Comparison of ENCODE assay signal across 10 mouse cellular contexts in the genomic region with DNA sequence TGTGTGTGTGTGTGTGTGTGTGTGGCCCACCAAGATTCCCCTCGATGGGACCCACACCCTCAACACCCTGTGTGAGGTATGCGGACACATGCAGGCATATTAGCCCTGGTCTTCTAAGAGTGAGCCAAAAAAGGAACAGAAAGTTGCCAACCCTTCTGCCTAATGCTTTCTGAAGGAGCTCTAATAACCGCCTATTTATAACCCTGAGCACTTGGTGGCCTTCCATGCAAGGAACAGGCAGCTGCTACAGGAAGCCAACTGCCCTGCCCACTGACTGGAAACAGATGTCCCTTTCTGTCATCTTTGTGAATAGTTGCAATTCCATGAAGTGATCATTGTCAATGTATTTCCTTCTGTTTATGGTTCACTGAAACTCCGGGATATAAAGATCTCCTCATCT.
DNase-seq lines count a peak whose midpoint lies in the region; ATAC-seq and TF ChIP-seq lines count a peak whose summit lies in the region.
"Had no signal": no experiment of that assay in that cellular context is flagged by ENCODE, and none has a peak within 500 bp of the region (broad histone marks: within the 10 kb centered on the region; RNA-seq: fewer than 3 reads in every experiment).

No protein-coding gene starts in this region.

- H3K4me2 ChIP-seq in forebrain, embryonic 16.5 days (ENCODE audit: low read length), result no peak overlapping the region
- H3K4me2 ChIP-seq in forebrain, embryonic 14.5 days (ENCODE audit: low read length), result no peak overlapping the region
- no peak overlapping the region for H3K4me2 ChIP-seq in liver, embryonic 11.5 days
- H3K4me2 ChIP-seq: liver, embryonic 13.5 days had no signal

- no peaks in the 10 kb centered on the region for H3K79me2 ChIP-seq in liver, adult 2 months (ENCODE audit: control insufficient read depth, insufficient read depth, low read length)

- no peak overlapping the region for H3K27ac ChIP-seq in forebrain, embryonic 16.5 days (ENCODE audit: low read length)
- H3K27ac ChIP-seq in forebrain, embryonic 14.5 days (ENCODE audit: low read depth, low read length), result no peak overlapping the region
- no peak overlapping the region; the same call in 1 of the 2 replicates for H3K27ac ChIP-seq in liver, adult 2 months (replicated peaks; ENCODE audit: insufficient read depth, low read depth, low read length)
- H3K27ac ChIP-seq in liver, embryonic 11.5 days (ENCODE audit: low read depth, low read length), result no peak overlapping the region
- H3K27ac ChIP-seq in thymus, adult 2 months (ENCODE audit: control insufficient read depth, insufficient read depth, low read length), result no peak overlapping the region
- H3K27ac ChIP-seq: liver, embryonic 13.5 days had no signal

- TF ChIP-seq POLR2A in liver, adult 2 months (IDR thresholded peaks at IDR 0.05; ENCODE audit: extremely low read depth, insufficient read depth, low read length), result no peak
- TF ChIP-seq POLR2A in thymus, adult 2 months (IDR thresholded peaks at IDR 0.05; ENCODE audit: control insufficient read depth, extremely low read depth, insufficient read depth, low read length, poor library complexity), result no peak

- H3K9me3 ChIP-seq in forebrain, embryonic 16.5 days (ENCODE audit: control insufficient read depth, low read length), result no peaks in the 10 kb centered on the region
- no peaks in the 10 kb centered on the region for H3K9me3 ChIP-seq in forebrain, embryonic 14.5 days (replicated peaks; ENCODE audit: control insufficient read depth, low read length)
- H3K9me3 ChIP-seq in liver, embryonic 11.5 days (ENCODE audit: control insufficient read depth, low read length), result no peaks in the 10 kb centered on the region
- H3K9me3 ChIP-seq: liver, embryonic 13.5 days had no signal

- H3K9ac ChIP-seq in forebrain, embryonic 16.5 days (replicated peaks; ENCODE audit: low read depth, low read length), result no peak overlapping the region
- no peak overlapping the region for H3K9ac ChIP-seq in forebrain, embryonic 14.5 days (ENCODE audit: low read length)
- H3K9ac ChIP-seq in liver, adult 2 months (ENCODE audit: low read depth, low read length), result no peak overlapping the region
- no peak overlapping the region for H3K9ac ChIP-seq in liver, embryonic 11.5 days (ENCODE audit: low read depth, low read length)
- H3K9ac ChIP-seq: liver, embryonic 13.5 days had no signal

- DNase-seq in forebrain, embryonic 14.5 days (ENCODE audit: low spot score), result no peak
- peak; percentile 4 for DNase-seq in liver, adult 2 months (ENCODE audit: extremely low read depth, low read depth, low spot score)
- no peak for DNase-seq in liver, embryonic 11.5 days (ENCODE audit: low spot score)
- peak; percentile 65 for DNase-seq in gastrocnemius, postnatal 25 days
- peak; percentile 23 for DNase-seq in mesoderm, embryonic 11.5 days (ENCODE audit: low read depth, low spot score)
- DNase-seq in thymus, postnatal 4 days, result no peak
- DNase-seq in thymus, adult 2 months, result no peak
- DNase-seq: kidney, adult 11 months; liver, embryonic 13.5 days had no signal

- no peak for TF ChIP-seq CTCF in liver, adult 2 months (IDR thresholded peaks at IDR 0.05; ENCODE audit: low read depth, low read length)
- no peak for TF ChIP-seq CTCF in thymus, adult 2 months (IDR thresholded peaks at IDR 0.05; ENCODE audit: borderline replicate concordance, control insufficient read depth, extremely low read depth, insufficient read depth, low read length, poor library complexity)

- WGBS in forebrain, embryonic 16.5 days, result 70% methylated on average over 4 of the region's 4 CpGs
- 83% methylated on average over 4 of the region's 4 CpGs for WGBS in forebrain, embryonic 14.5 days
- WGBS in liver, adult 2 months, result 81% methylated on average over 4 of the region's 4 CpGs
- WGBS in liver, embryonic 11.5 days, result 76% methylated on average over 4 of the region's 4 CpGs
- WGBS in thymus, adult 2 months, result 86% methylated on average over 4 of the region's 4 CpGs

- no peaks in the 10 kb centered on the region for H3K36me3 ChIP-seq in forebrain, embryonic 16.5 days (ENCODE audit: control insufficient read depth, insufficient read depth)
- H3K36me3 ChIP-seq in forebrain, embryonic 14.5 days (ENCODE audit: control insufficient read depth, insufficient read depth, low read length), result no peaks in the 10 kb centered on the region
- no peaks in the 10 kb centered on the region for H3K36me3 ChIP-seq in liver, adult 2 months (ENCODE audit: control insufficient read depth, insufficient read depth, low read length)
- no peaks in the 10 kb centered on the region for H3K36me3 ChIP-seq in liver, embryonic 11.5 days (ENCODE audit: control insufficient read depth, insufficient read depth, low read length)
- H3K36me3 ChIP-seq in thymus, adult 2 months (ENCODE audit: control insufficient read depth, insufficient read depth, low read length), result no peaks in the 10 kb centered on the region
- H3K36me3 ChIP-seq: liver, embryonic 13.5 days had no signal

- ATAC-seq in forebrain, embryonic 16.5 days, result peak; percentile 27; the same call in 1 of the 2 replicates
- ATAC-seq in forebrain, embryonic 14.5 days, result no peak
- ATAC-seq in liver, embryonic 11.5 days (replicated peaks; ENCODE audit: low FRiP score), result no peak

- H3K27me3 ChIP-seq in forebrain, embryonic 16.5 days (replicated peaks; ENCODE audit: control insufficient read depth, insufficient read depth, low read length), result no peaks in the 10 kb centered on the region
- H3K27me3 ChIP-seq in forebrain, embryonic 14.5 days (replicated peaks; ENCODE audit: control insufficient read depth, insufficient read depth, low read length), result no peaks in the 10 kb centered on the region
- H3K27me3 ChIP-seq in liver, adult 2 months (ENCODE audit: control insufficient read depth, insufficient read depth, low read length), result no peaks in the 10 kb centered on the region
- no peaks in the 10 kb centered on the region for H3K27me3 ChIP-seq in liver, embryonic 11.5 days (replicated peaks; ENCODE audit: control insufficient read depth, insufficient read depth, low read length)
- H3K27me3 ChIP-seq in thymus, adult 2 months (ENCODE audit: control insufficient read depth, insufficient read depth, low read length), result no peaks in the 10 kb centered on the region
- H3K27me3 ChIP-seq: liver, embryonic 13.5 days had no signal

- H3K4me3 ChIP-seq in forebrain, embryonic 16.5 days (replicated peaks; ENCODE audit: low read length), result no peak overlapping the region
- H3K4me3 ChIP-seq in forebrain, embryonic 14.5 days (ENCODE audit: low read depth, low read length), result no peak overlapping the region
- H3K4me3 ChIP-seq in liver, adult 2 months (ENCODE audit: insufficient read depth, low read depth, low read length), result no peak overlapping the region
- no peak overlapping the region for H3K4me3 ChIP-seq in liver, embryonic 11.5 days (ENCODE audit: low read depth, low read length)
- H3K4me3 ChIP-seq in thymus, adult 2 months (ENCODE audit: control insufficient read depth, insufficient read depth, low read length), result no peak overlapping the region
- H3K4me3 ChIP-seq: liver, embryonic 13.5 days had no signal

- H3K4me1 ChIP-seq in forebrain, embryonic 16.5 days (replicated peaks; ENCODE audit: control insufficient read depth, insufficient read depth, low read length), result peaks cover 9% of the 10 kb centered on the region
- H3K4me1 ChIP-seq in forebrain, embryonic 14.5 days (ENCODE audit: control insufficient read depth, insufficient read depth, low read length), result no peaks in the 10 kb centered on the region
- H3K4me1 ChIP-seq in liver, adult 2 months (ENCODE audit: control insufficient read depth, insufficient read depth, low read length), result no peaks in the 10 kb centered on the region
- H3K4me1 ChIP-seq in liver, embryonic 11.5 days (replicated peaks; ENCODE audit: control insufficient read depth, insufficient read depth, low read length), result no peaks in the 10 kb centered on the region
- no peaks in the 10 kb centered on the region for H3K4me1 ChIP-seq in thymus, adult 2 months (replicated peaks; ENCODE audit: control insufficient read depth, insufficient read depth, low read length)
- H3K4me1 ChIP-seq: liver, embryonic 13.5 days had no signal

Comparison
In these comparisons a context has a peak if more than half of its experiments do, and no peak if none do; other contexts are left out.
1. DNase-seq: peak in liver, adult 2 months (single experiment), gastrocnemius, postnatal 25 days (single experiment) and mesoderm, embryonic 11.5 days (single experiment); none in forebrain, embryonic 14.5 days (single experiment), liver, embryonic 11.5 days (single experiment), thymus, postnatal 4 days (single experiment) and thymus, adult 2 months (single experiment).